Mouse (Mus musculus): ENCODE data around the gene Cr2. TPM values are rescaled to one million over a fixed set of nuclear protein-coding genes. Genes with fewer than 3 reads are reported as not detected.
"Not testable (repeated sequence)": the region's sequence is repeated elsewhere in the genome, so short reads cannot be mapped to it uniquely, and the experiment has no call there.

Cr2 gene
- 0.57 and 1.3 TPM in 2 replicates for polyA plus RNA-seq (2014; fragmentation: Nextera tagmentation; extraction: Ambion mirVana)

DNA sequence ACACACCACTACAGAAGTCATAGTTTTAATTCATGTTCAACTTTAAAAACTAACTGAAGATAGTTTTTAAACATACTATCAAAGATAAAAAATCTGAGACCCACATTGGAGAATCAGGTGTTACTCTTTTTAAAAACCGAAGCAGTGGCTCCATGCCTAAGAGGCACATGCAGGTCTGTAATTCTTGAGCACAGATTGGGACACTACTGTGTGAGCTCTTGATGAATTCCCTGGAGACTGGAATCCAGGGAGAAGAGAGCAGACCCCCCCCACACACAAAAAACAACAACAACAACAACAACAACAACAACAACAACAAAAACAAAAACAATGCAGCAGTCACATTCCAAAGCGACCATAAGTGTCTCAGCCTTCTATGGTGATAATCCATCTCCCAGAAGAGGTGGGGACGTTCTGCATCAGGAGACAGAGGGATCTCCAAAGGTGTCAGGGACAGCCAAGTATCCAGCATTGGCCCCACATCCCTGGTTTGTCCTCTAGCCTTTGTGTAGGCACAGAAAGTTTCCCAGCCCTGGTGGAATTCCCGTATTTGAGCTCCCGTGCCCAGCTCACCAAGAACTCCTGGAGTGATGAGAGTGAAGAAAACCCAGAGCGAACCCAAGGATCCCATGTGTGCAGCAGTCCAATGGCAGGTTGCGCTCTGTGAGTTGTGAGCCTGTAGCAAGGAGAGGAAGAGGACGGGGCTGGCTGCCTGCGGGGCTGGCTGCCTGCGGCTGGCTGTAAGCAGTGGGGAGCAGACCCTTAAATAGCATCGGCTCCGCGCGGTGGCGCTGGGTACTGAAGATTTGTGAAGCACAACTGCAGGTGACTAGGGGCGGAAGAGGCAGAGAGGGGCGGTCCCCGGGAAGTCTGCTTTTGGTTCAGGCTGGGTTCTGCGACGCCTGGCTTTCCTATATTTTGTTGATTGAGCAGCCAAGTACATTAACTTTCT, at the start of gene Cr2:
Gene Cr2 (minus strand): TSS at position 737 of the 952 bp plus-strand sequence.
- Histone ChIP-seq H3K4me2 (replicated peaks) (peak within 1 kb of the TSS; percentile 65), H3K27me3 (ENCODE audit: control insufficient read depth, insufficient read depth, low read length) (no peaks in the 10 kb centered on the region), H3K4me1 (replicated peaks; ENCODE audit: control insufficient read depth, insufficient read depth, low read length) (no peaks in the 10 kb centered on the region), H3K36me3 (replicated peaks; ENCODE audit: control insufficient read depth, insufficient read depth) (no peaks in the 10 kb centered on the region), H3K9me3 (ENCODE audit: control insufficient read depth, low read length) (no peaks in the 10 kb centered on the region), H3K4me3 (replicated peaks; ENCODE audit: low read length) (peak within 1 kb of the TSS; percentile 27), H3K9ac (peak within 1 kb of the TSS; percentile 57), H3K27ac (no peak within 1 kb of the TSS)
- DNase-seq (ENCODE audit: low spot score) (peak; percentile 75), ATAC-seq (ENCODE audit: low FRiP score) (peak; percentile 94)
- WGBS: 7% methylated on average over 20 of the region's 20 CpGs

GRCm38 (mm10) chr1:195221781-195222180, 45.3 kb upstream of the Cr2 start:
- no peak for DNase-seq (ENCODE audit: low spot score)
- Histone ChIP-seq H3K9me3 (ENCODE audit: control insufficient read depth, low read length) (no peaks in the 10 kb centered on the region), H3K4me1 (replicated peaks; ENCODE audit: control insufficient read depth, insufficient read depth, low read length) (no peaks in the 10 kb centered on the region), H3K36me3 (replicated peaks; ENCODE audit: control insufficient read depth, insufficient read depth) (no peaks in the 10 kb centered on the region), H3K27ac (no peak overlapping the region), H3K9ac (no peak overlapping the region), H3K4me3 (replicated peaks; ENCODE audit: low read length) (no peak overlapping the region), H3K4me2 (replicated peaks) (no peak overlapping the region), H3K27me3 (ENCODE audit: control insufficient read depth, insufficient read depth, low read length) (no peaks in the 10 kb centered on the region)
- ATAC-seq (ENCODE audit: low FRiP score): no peak
- WGBS: 35% methylated on average over 2 of the region's 2 CpGs

GRCm38 (mm10) chr1:195212851-195213250, 36.3 kb upstream of the Cr2 start:
- 68% methylated on average over 19 of the region's 19 CpGs for WGBS
- not testable (repeated sequence) for H3K9ac ChIP-seq; H3K9me3 ChIP-seq (ENCODE audit: control insufficient read depth, low read length); H3K4me2 ChIP-seq (replicated peaks); H3K4me3 ChIP-seq (replicated peaks; ENCODE audit: low read length); H3K36me3 ChIP-seq (replicated peaks; ENCODE audit: control insufficient read depth, insufficient read depth); DNase-seq (ENCODE audit: low spot score); H3K27ac ChIP-seq; H3K4me1 ChIP-seq (replicated peaks; ENCODE audit: control insufficient read depth, insufficient read depth, low read length); H3K27me3 ChIP-seq (ENCODE audit: control insufficient read depth, insufficient read depth, low read length); ATAC-seq (ENCODE audit: low FRiP score)

- H3K9ac ChIP-seq: no peak overlapping the region
- no peak overlapping the region for H3K4me2 ChIP-seq (replicated peaks)
- no peak overlapping the region for H3K27ac ChIP-seq
- H3K36me3 ChIP-seq (replicated peaks; ENCODE audit: control insufficient read depth, insufficient read depth): no peaks in the 10 kb centered on the region
- no peak overlapping the region for H3K4me3 ChIP-seq (replicated peaks; ENCODE audit: low read length)
- no peaks in the 10 kb centered on the region for H3K4me1 ChIP-seq (replicated peaks; ENCODE audit: control insufficient read depth, insufficient read depth, low read length)
- DNase-seq (ENCODE audit: low spot score): no peak
- no peaks in the 10 kb centered on the region for H3K27me3 ChIP-seq (ENCODE audit: control insufficient read depth, insufficient read depth, low read length)
- no peak for ATAC-seq (ENCODE audit: low FRiP score)
- H3K9me3 ChIP-seq (ENCODE audit: control insufficient read depth, low read length): no peaks in the 10 kb centered on the region
These were observed 8.2 kb upstream of the Cr2 start for GRCm38 (mm10) chr1:195184746-195185145.

DNA sequence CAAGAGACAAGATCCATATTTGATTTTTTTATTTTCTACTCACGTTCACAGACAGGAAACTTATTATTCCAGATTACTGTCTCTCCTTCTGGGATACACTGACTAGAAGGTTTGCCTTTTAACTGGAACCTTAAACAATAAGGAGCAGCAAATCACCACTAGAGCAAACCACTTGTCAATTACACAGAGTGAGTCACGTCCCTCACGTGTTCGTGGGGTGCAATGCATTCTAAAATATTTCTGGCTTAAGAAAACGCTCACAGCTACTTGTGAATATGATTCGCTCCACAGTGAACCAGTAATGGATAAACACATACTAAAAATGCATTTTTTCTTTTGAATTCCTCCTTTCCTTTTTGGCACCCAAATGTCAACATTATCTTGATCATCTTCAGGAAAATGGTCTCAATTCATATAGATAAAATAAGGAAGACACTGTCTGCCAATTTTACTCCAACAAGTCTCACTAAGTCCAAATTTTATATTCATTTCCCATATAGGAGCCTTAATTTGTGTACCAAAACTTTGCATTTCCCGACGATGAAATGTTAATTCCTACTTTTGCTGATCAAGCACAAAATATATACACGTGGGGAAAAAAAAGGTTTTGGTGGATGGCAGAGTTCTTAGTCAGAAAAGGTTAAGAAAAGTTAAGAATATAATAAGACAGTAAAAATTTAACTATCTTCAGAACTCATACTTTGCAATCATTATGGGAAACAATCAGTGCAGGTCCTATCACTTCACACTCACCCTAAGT, 11.3 kb downstream of the Cr2 start:
- Histone ChIP-seq H3K27ac (no peak overlapping the region), H3K36me3 (replicated peaks; ENCODE audit: control insufficient read depth, insufficient read depth) (no peaks in the 10 kb centered on the region), H3K4me2 (replicated peaks) (no peak overlapping the region), H3K9me3 (ENCODE audit: control insufficient read depth, low read length) (no peaks in the 10 kb centered on the region), H3K4me3 (replicated peaks; ENCODE audit: low read length) (no peak overlapping the region), H3K27me3 (ENCODE audit: control insufficient read depth, insufficient read depth, low read length) (no peaks in the 10 kb centered on the region), H3K9ac (no peak overlapping the region), H3K4me1 (replicated peaks; ENCODE audit: control insufficient read depth, insufficient read depth, low read length) (no peaks in the 10 kb centered on the region)
- ATAC-seq (ENCODE audit: low FRiP score) (no peak), DNase-seq (ENCODE audit: low spot score) (no peak)
- 87% methylated on average over 9 of the region's 9 CpGs for WGBS

- H3K27me3 ChIP-seq (ENCODE audit: control insufficient read depth, insufficient read depth, low read length): no peaks in the 10 kb centered on the region
- DNase-seq (ENCODE audit: low spot score) (no peak), ATAC-seq (ENCODE audit: low FRiP score) (no peak)
- no peaks in the 10 kb centered on the region for H3K9me3 ChIP-seq (ENCODE audit: control insufficient read depth, low read length)
- WGBS: 61% methylated on average over 3 of the region's 3 CpGs
- peaks cover 9% of the 10 kb centered on the region; the same call in 1 of the 2 replicates for H3K4me1 ChIP-seq (replicated peaks; ENCODE audit: control insufficient read depth, insufficient read depth, low read length)
- peak overlapping the region; percentile 78; the same call in 1 of the 2 replicates for H3K9ac ChIP-seq
- peak overlapping the region; percentile 63 for H3K4me2 ChIP-seq (replicated peaks)
- H3K27ac ChIP-seq: peak overlapping the region; percentile 94; the same call in 1 of the 2 replicates
- H3K36me3 ChIP-seq (replicated peaks; ENCODE audit: control insufficient read depth, insufficient read depth): peaks cover 12% of the 10 kb centered on the region
- H3K4me3 ChIP-seq (replicated peaks; ENCODE audit: low read length): peak overlapping the region; percentile 58
These were observed 44.4 kb downstream of the Cr2 start for GRCm38 (mm10) chr1:195132070-195132469.

- Histone ChIP-seq H3K36me3 (replicated peaks; ENCODE audit: control insufficient read depth, insufficient read depth) (peaks cover 12% of the 10 kb centered on the region), H3K9ac (peak overlapping the region; percentile 78), H3K9me3 (ENCODE audit: control insufficient read depth, low read length) (no peaks in the 10 kb centered on the region), H3K27ac (peak overlapping the region; percentile 94), H3K4me1 (replicated peaks; ENCODE audit: control insufficient read depth, insufficient read depth, low read length) (peaks cover 9% of the 10 kb centered on the region; the same call in 1 of the 2 replicates), H3K4me2 (replicated peaks) (peak overlapping the region; percentile 63), H3K27me3 (ENCODE audit: control insufficient read depth, insufficient read depth, low read length) (no peaks in the 10 kb centered on the region), H3K4me3 (replicated peaks; ENCODE audit: low read length) (peak overlapping the region; percentile 58)
- DNase-seq (ENCODE audit: low spot score): no peak
- ATAC-seq (ENCODE audit: low FRiP score): no peak
- WGBS: 28% methylated on average over 4 of the region's 4 CpGs
These were observed 44.9 kb downstream of the Cr2 start for GRCm38 (mm10) chr1:195131675-195132015.

GRCm38 (mm10) chr1:195130953-195131674, 45.4 kb downstream of the Cr2 start, which contains the start of gene Cr1l:
Gene Cr1l, minus strand, starts transcription at chr1:195131586.
- peaks cover 9% of the 10 kb centered on the region; the same call in 1 of the 2 replicates for H3K4me1 ChIP-seq (replicated peaks; ENCODE audit: control insufficient read depth, insufficient read depth, low read length)
- DNase-seq (ENCODE audit: low spot score) (peak; percentile 85), ATAC-seq (ENCODE audit: low FRiP score) (peak; percentile 98)
- peaks cover 12% of the 10 kb centered on the region for H3K36me3 ChIP-seq (replicated peaks; ENCODE audit: control insufficient read depth, insufficient read depth)
- under 1% methylated on average over 31 of the region's 31 CpGs for WGBS
- H3K27ac ChIP-seq: peak within 1 kb of the TSS; percentile 94
- H3K4me3 ChIP-seq (replicated peaks; ENCODE audit: low read length): peak within 1 kb of the TSS; percentile 58
- H3K27me3 ChIP-seq (ENCODE audit: control insufficient read depth, insufficient read depth, low read length): no peaks in the 10 kb centered on the region
- H3K9me3 ChIP-seq (ENCODE audit: control insufficient read depth, low read length): no peaks in the 10 kb centered on the region
- peak within 1 kb of the TSS; percentile 63 for H3K4me2 ChIP-seq (replicated peaks)
- peak within 1 kb of the TSS; percentile 78 for H3K9ac ChIP-seq
